Mouse (Mus musculus) liver, adult 2 months (tissue): ENCODE measurements around the gene 4933407L21Rik.
"Not testable (repeated sequence)": the region's sequence is repeated elsewhere in the genome, so short reads cannot be mapped to it uniquely, and the experiment has no call there.

Source experiments
- CTCF ChIP-seq: fragments of 200-500 bp; IDR thresholded peaks from 2 replicates; pipeline ENCODE4 v1.5.1; 2011; ENCODE audit warnings: low read depth, low read length, control low read depth
- POLR2A ChIP-seq: fragments of 200-500 bp; IDR thresholded peaks from 2 replicates; pipeline ENCODE4 v1.6.1; 2011; ENCODE audit warnings: low read length, control low read depth; ENCODE audit not compliant: insufficient read depth; ENCODE audit errors: extremely low read depth

DNA sequence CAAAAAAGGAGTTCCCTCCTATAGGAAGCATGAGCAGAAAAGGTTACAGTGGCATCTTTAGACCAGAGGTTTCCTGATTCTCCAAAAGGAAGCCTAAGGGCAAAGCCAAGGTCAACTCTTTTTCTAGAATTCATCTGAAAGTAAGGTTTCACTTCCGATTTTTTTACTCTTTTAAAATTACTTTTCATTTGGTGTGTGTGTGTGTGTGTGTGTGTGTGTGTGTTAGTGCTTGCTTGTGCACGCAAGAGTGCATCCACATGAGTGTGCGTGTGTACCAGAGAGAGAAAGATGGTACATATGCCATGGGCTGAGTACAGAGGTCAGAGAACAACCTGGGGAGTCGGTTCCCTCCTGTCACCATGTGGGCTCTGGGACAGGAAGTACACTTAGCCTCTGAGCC lies 60.6 kb downstream of the 4933407L21Rik start:
- not testable (repeated sequence) for TF ChIP-seq CTCF, POLR2A
